Mouse (Mus musculus) midbrain, embryonic 11.5 days (tissue): ENCODE measurements around the gene Iffo1. TPM values are rescaled to one million over a fixed set of nuclear protein-coding genes. Genes with fewer than 3 reads are reported as not detected.

Experiments used
- ATAC-seq: fragments of 200-750 bp; cut with Nextera tagmentation; 2 replicates; pipeline ENCODE4 v1.8.0; 2017; ENCODE audit warnings: moderate TSS enrichment, moderate library complexity; ENCODE audit not compliant: low FRiP score
- DNase-seq: peaks from one replicate; pipeline ENCODE4 v3.0.0; 2015; ENCODE audit warnings: low spot score; ENCODE audit errors: missing footprints
- H3K27ac ChIP-seq: fragments of 300-500 bp; sonication (generic); 2 replicates; pipeline ENCODE4 v1.5.1; 2014; ENCODE audit warnings: low read depth, low read length
- H3K27me3 ChIP-seq: fragments of 300-500 bp; sonication (generic); 2 replicates; pipeline ENCODE4 v1.6.1; 2014; ENCODE audit warnings: mild to moderate bottlenecking, low read length, moderate library complexity, mixed read lengths; ENCODE audit not compliant: control insufficient read depth, insufficient read depth
- H3K36me3 ChIP-seq: fragments of 300-500 bp; sonication (generic); 2 replicates; pipeline ENCODE4 v1.6.1; 2014; ENCODE audit warnings: mild to moderate bottlenecking, low read length, moderate library complexity, mixed read lengths; ENCODE audit not compliant: control insufficient read depth, insufficient read depth
- H3K4me1 ChIP-seq: fragments of 300-500 bp; sonication (generic); 2 replicates; pipeline ENCODE4 v1.6.1; 2014; ENCODE audit warnings: low read length; ENCODE audit not compliant: control insufficient read depth, insufficient read depth
- H3K4me2 ChIP-seq: fragments of 300-500 bp; sonication (generic); 2 replicates; pipeline ENCODE4 v1.6.1; 2014; ENCODE audit warnings: mild to moderate bottlenecking, moderate library complexity
- H3K4me3 ChIP-seq: fragments of 300-500 bp; sonication (generic); 2 replicates; pipeline ENCODE4 v1.5.1; 2014; ENCODE audit warnings: low read depth, low read length
- H3K9ac ChIP-seq: fragments of 300-500 bp; sonication (generic); 2 replicates; pipeline ENCODE4 v1.6.1; 2014; ENCODE audit warnings: low read length
- H3K9me3 ChIP-seq: fragments of 300-500 bp; sonication (generic); 2 replicates; pipeline ENCODE4 v1.6.1; 2016; ENCODE audit warnings: low read length; ENCODE audit not compliant: control insufficient read depth
- WGBS: fragments of 180-500 bp; shearing (Covaris S2); extraction: QIAGEN DNeasy Blood & Tissue Kit; methylation state at CpG from one replicate; pipeline ENCODE4 v1.1.7; 2014; 5-methylcytosine and 5-hydroxymethylcytosine counted together
- polyA plus RNA-seq: library from polyadenylated mRNA; unstranded; fragments of >200 nt; fragmentation: Nextera tagmentation; extraction: Ambion mirVana; gene quantifications from 2 replicates; pipeline ENCODE4 v1.2.1, GENCODE M21; 2014

Gene Iffo1
- polyA plus RNA-seq, 1 experiment from 2014 or later, result 8.6 TPM

DNA sequence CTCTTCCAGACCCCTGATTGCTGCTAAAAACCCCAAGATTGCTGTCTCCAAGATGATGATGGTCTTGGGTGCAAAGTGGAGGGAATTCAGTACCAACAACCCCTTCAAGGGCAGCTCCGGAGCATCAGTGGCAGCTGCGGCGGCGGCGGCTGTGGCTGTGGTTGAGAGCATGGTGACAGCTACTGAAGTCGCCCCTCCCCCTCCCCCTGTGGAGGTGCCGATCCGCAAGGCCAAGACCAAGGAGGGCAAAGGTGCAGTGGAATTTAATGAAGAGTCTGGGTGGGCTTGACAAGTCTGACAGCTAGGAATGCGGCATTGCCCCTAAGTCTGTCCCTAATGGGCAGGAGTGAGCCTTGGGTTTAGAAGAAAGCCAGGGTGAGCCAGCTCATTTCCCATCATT, 43.6 kb upstream of the Iffo1 start:
- ATAC-seq, result no peak
- H3K9me3 ChIP-seq, result no peaks in the 10 kb centered on the region
- WGBS, result 92% methylated on average over 9 of the region's 9 CpGs
- H3K4me1 ChIP-seq, result peaks cover 29% of the 10 kb centered on the region
- DNase-seq, result no peak
- no peak overlapping the region for H3K4me3 ChIP-seq
- H3K9ac ChIP-seq, result no peak overlapping the region
- no peak overlapping the region for H3K27ac ChIP-seq
- H3K36me3 ChIP-seq, result peaks cover 46% of the 10 kb centered on the region
- H3K4me2 ChIP-seq, result no peak overlapping the region
- H3K27me3 ChIP-seq, result no peaks in the 10 kb centered on the region

- no peak overlapping the region for H3K9ac ChIP-seq
Measured at GRCm38 (mm10) chr6:125104223-125104622, 40.8 kb upstream of the Iffo1 start.

GRCm38 (mm10) chr6:125107705-125108104, 37.3 kb upstream of the Iffo1 start:
- no peak for ATAC-seq
- no peak overlapping the region for H3K27ac ChIP-seq
- H3K4me2 ChIP-seq, result no peak overlapping the region
- peaks cover 79% of the 10 kb centered on the region for H3K36me3 ChIP-seq
- H3K9ac ChIP-seq, result no peak overlapping the region
- H3K4me3 ChIP-seq, result no peak overlapping the region
- 94% methylated on average over 2 of the region's 2 CpGs for WGBS
- no peaks in the 10 kb centered on the region for H3K4me1 ChIP-seq
- no peak for DNase-seq
- no peaks in the 10 kb centered on the region for H3K27me3 ChIP-seq
- 0 out of 2 replicates have a peak, but pooled peaks cover 4% of the 10 kb centered on the region for H3K9me3 ChIP-seq

More at GRCm38 (mm10) chr6:125104223-125104622, 40.8 kb upstream of the Iffo1 start:
- no peak overlapping the region for H3K27ac ChIP-seq
- peaks cover 9% of the 10 kb centered on the region for H3K4me1 ChIP-seq
- ATAC-seq (no peak), DNase-seq (no peak)
- H3K4me2 ChIP-seq, result no peak overlapping the region
- 0 out of 2 replicates have a peak, but pooled peaks cover 4% of the 10 kb centered on the region for H3K9me3 ChIP-seq
- H3K4me3 ChIP-seq, result no peak overlapping the region
- 88% methylated on average over 4 of the region's 4 CpGs for WGBS
- H3K36me3 ChIP-seq, result peaks cover 72% of the 10 kb centered on the region
- no peaks in the 10 kb centered on the region for H3K27me3 ChIP-seq

DNA sequence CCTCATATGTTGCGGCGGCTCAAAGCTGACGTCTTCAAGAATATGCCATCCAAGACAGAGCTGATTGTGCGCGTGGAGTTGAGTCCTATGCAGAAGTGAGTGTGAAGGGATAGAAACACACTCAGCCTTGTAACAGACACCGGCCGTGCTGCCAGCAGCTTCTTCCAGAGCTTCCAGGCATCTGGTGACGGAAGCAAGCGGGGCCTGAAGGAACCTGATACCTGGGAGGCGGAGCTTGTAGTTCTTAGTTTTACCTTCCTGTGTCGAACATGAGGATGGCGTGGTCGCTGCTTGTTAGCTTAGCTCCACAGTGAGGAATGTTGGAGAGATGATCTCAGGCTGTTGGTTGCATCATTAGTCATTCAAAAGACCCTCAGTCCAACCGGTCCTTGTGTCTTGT, 35.7 kb upstream of the Iffo1 start:
- ATAC-seq (no peak), DNase-seq (no peak)
- 93% methylated on average over 14 of the region's 14 CpGs for WGBS
- Histone ChIP-seq H3K27ac (no peak overlapping the region), H3K4me2 (no peak overlapping the region), H3K36me3 (peaks cover 82% of the 10 kb centered on the region), H3K4me3 (no peak overlapping the region), H3K9ac (no peak overlapping the region), H3K27me3 (no peaks in the 10 kb centered on the region), H3K4me1 (no peaks in the 10 kb centered on the region), H3K9me3 (0 out of 2 replicates have a peak, but pooled peaks cover 4% of the 10 kb centered on the region)

DNA sequence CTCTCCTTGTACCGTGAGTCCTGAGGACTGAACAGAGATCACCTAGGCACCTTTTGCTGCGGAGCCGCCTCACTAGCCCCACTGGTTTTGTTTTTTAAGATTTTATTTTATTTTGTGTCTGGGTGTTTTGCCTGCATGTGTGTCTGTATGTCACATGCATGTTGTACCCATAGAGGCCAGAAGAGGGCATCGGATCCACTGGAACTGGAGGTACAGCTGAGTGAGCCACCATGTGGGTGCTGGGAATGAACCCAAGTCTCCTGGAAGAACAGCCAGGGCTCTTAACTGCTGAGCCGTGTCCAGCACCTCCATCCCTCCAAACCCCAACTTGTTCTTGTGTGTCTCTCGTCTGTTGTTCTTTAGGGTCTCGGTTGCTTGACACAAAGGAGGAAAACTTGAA, 34.1 kb upstream of the Iffo1 start:
- ATAC-seq (no peak), DNase-seq (no peak)
- Histone ChIP-seq H3K4me1 (no peaks in the 10 kb centered on the region), H3K27ac (no peak overlapping the region), H3K36me3 (peaks cover 77% of the 10 kb centered on the region), H3K9ac (no peak overlapping the region), H3K9me3 (0 out of 2 replicates have a peak, but pooled peaks cover 4% of the 10 kb centered on the region), H3K27me3 (no peaks in the 10 kb centered on the region), H3K4me2 (no peak overlapping the region), H3K4me3 (no peak overlapping the region)
- 93% methylated on average over 7 of the region's 7 CpGs for WGBS

DNA sequence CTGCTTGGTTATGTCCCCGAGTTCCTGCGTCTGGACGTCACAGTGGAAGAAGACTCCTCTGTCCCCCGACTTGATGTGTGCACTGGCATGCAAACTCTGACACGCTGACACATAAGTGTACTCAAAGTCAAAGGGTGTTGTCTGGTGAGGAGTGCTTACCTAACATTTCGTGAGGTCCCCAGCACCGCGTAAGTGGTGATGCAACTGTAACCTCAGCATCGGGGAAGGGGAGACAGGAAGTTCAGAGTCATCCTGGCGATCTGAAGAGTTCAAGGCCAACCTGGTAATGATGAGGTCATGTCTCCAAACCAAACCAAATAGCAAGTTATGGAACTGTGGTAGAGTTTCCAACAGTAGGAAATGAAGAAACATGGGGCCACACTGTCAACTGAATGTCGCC, 32.5 kb upstream of the Iffo1 start:
- Histone ChIP-seq H3K4me3 (no peak overlapping the region), H3K9me3 (no peaks in the 10 kb centered on the region), H3K27me3 (no peaks in the 10 kb centered on the region), H3K27ac (no peak overlapping the region), H3K9ac (no peak overlapping the region), H3K36me3 (peaks cover 67% of the 10 kb centered on the region), H3K4me1 (no peaks in the 10 kb centered on the region), H3K4me2 (no peak overlapping the region)
- ATAC-seq, result no peak
- no peak for DNase-seq
- 92% methylated on average over 11 of the region's 11 CpGs for WGBS

DNA sequence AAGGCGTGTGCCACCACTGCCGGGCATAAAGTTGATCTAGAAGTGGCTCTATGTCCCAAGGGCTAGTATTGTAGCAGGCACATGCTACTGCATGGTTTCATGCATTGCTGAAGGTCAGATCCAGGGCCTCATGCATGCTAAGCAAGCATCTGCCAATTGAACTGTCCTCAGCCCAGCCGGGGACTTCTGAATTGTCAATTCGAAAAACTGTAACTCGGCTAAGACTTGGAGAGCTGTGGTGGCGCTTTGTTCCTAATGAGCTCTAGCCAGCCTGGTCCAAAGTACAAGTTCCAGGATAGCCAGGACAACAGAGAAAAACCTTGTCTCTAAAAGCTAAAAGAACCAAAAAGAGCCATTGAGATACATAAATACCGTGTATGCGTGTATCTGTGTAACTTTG, 25.7 kb upstream of the Iffo1 start:
- Histone ChIP-seq H3K4me2 (no peak overlapping the region), H3K27ac (no peak overlapping the region), H3K27me3 (no peaks in the 10 kb centered on the region), H3K36me3 (peaks cover 63% of the 10 kb centered on the region), H3K4me1 (no peaks in the 10 kb centered on the region), H3K9me3 (no peaks in the 10 kb centered on the region), H3K9ac (no peak overlapping the region), H3K4me3 (no peak overlapping the region)
- no peak for DNase-seq
- WGBS, result 94% methylated on average over 8 of the region's 8 CpGs
- ATAC-seq, result no peak

- DNase-seq, result no peak
- Histone ChIP-seq H3K9ac (no peak overlapping the region), H3K4me1 (peaks cover 6% of the 10 kb centered on the region), H3K27me3 (no peaks in the 10 kb centered on the region), H3K4me3 (no peak overlapping the region), H3K9me3 (no peaks in the 10 kb centered on the region), H3K36me3 (peaks cover 35% of the 10 kb centered on the region), H3K4me2 (no peak overlapping the region), H3K27ac (no peak overlapping the region)
- no peak for ATAC-seq
- WGBS, result 93% methylated on average over 12 of the region's 12 CpGs
Measured at GRCm38 (mm10) chr6:125128724-125129123, 16.3 kb upstream of the Iffo1 start.

- no peak overlapping the region for H3K27ac ChIP-seq
- no peaks in the 10 kb centered on the region for H3K27me3 ChIP-seq
- WGBS, result 86% methylated on average over 20 of the region's 20 CpGs
- ATAC-seq (no peak), DNase-seq (no peak)
- no peak overlapping the region for H3K4me2 ChIP-seq
- peaks cover 6% of the 10 kb centered on the region for H3K4me1 ChIP-seq
- no peaks in the 10 kb centered on the region for H3K9me3 ChIP-seq
- H3K36me3 ChIP-seq, result peaks cover 31% of the 10 kb centered on the region
- H3K4me3 ChIP-seq, result no peak overlapping the region
- no peak overlapping the region for H3K9ac ChIP-seq
Measured at GRCm38 (mm10) chr6:125129710-125130402, 15.2 kb upstream of the Iffo1 start.
